Mouse (Mus musculus) liver, adult 2 months (tissue): Measurements from ENCODE around the gene Klc4.

Experiments
- CTCF ChIP-seq: fragments of 200-500 bp; IDR thresholded peaks from 2 replicates; pipeline ENCODE4 v1.5.1; 2011; ENCODE audit warnings: low read depth, low read length, control low read depth
- POLR2A ChIP-seq: fragments of 200-500 bp; IDR thresholded peaks from 2 replicates; pipeline ENCODE4 v1.6.1; 2011; ENCODE audit warnings: low read length, control low read depth; ENCODE audit not compliant: insufficient read depth; ENCODE audit errors: extremely low read depth

- no peak for TF ChIP-seq CTCF
- no peak for TF ChIP-seq POLR2A
These were observed 56.9 kb downstream of the Klc4 start for GRCm38 (mm10) chr17:46588913-46589312.
